Mouse (Mus musculus): Measurements from ENCODE around the gene Mfsd2a. TPM values are rescaled to one million over a fixed set of nuclear protein-coding genes. Genes with fewer than 3 reads are reported as not detected.
"Not testable (repeated sequence)": the region's sequence is repeated elsewhere in the genome, so short reads cannot be mapped to it uniquely, and the experiment has no call there.

Mfsd2a gene
- polyA plus RNA-seq, 1 experiment from 2014 or later: 11.4 TPM

DNA sequence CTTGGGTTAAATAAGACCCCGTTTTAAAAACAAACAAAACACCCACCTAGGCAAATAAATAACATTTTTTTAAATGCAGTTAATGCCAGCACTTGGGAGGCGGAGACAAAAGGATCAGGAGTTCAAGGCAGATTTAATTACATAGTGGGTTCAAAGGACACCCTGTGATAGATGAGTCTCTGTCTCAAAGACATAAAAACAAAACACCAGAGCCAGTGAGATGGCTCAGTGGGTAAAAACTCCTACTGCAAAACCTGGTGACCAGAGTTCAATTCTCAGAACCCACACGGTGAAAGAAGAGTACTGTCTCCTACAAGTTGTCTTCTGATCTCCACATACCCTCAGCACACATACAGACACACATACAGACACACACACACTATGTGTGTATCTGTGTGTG is 31.3 kb upstream of the Mfsd2a start:
- no peak for ATAC-seq (ENCODE audit: insufficient number of reproducible peaks, low FRiP score, low TSS enrichment, low read depth)
- Histone ChIP-seq H3K4me1 (peaks cover 13% of the 10 kb centered on the region), H3K9ac (no peak overlapping the region), H3K36me3 (no peaks in the 10 kb centered on the region), H3K4me2 (replicated peaks) (no peak overlapping the region), H3K9me3 (replicated peaks) (no peaks in the 10 kb centered on the region), H3K4me3 (replicated peaks) (no peak overlapping the region), H3K27me3 (no peaks in the 10 kb centered on the region), H3K27ac (replicated peaks) (no peak overlapping the region)
- 65% methylated on average over 3 of the region's 3 CpGs for WGBS

- H3K36me3 ChIP-seq: no peaks in the 10 kb centered on the region
- H3K9ac ChIP-seq: no peak overlapping the region
- H3K4me3 ChIP-seq (replicated peaks): no peak overlapping the region
- no peak for ATAC-seq (ENCODE audit: insufficient number of reproducible peaks, low FRiP score, low TSS enrichment, low read depth)
- 83% methylated on average over 1 of the region's 1 CpGs for WGBS
- no peaks in the 10 kb centered on the region for H3K27me3 ChIP-seq
- 0 out of 2 replicates have a peak, but pooled peaks cover 4% of the 10 kb centered on the region for H3K4me1 ChIP-seq
- H3K27ac ChIP-seq (replicated peaks): no peak overlapping the region
- no peaks in the 10 kb centered on the region for H3K9me3 ChIP-seq (replicated peaks)
- no peak overlapping the region for H3K4me2 ChIP-seq (replicated peaks)
These were observed 30.2 kb upstream of the Mfsd2a start for GRCm38 (mm10) chr4:122991177-122991576.

DNA sequence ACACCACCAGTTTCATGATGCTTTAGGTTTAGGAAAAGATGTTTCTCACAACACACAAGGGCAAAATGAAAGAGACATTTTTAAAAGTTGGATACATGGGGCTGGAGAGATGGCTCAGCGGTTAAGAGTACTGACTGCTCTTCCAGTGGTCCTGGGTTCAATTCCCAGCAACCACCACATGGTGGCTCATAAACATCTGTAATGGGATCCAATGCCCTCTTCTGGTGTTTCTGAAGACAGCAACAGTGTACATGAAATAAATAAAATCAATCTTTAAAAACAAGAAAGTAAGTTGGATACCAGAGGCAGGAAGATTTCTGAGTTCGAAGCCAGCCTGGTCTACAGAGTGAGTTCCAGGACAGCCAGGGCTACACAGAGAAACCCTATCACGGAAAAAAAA is 27.0 kb upstream of the Mfsd2a start:
- not testable (repeated sequence) for H3K27ac ChIP-seq (replicated peaks); H3K9me3 ChIP-seq (replicated peaks); H3K4me1 ChIP-seq; ATAC-seq (ENCODE audit: insufficient number of reproducible peaks, low FRiP score, low TSS enrichment, low read depth); H3K9ac ChIP-seq; H3K4me3 ChIP-seq (replicated peaks); H3K4me2 ChIP-seq (replicated peaks); H3K36me3 ChIP-seq
- H3K27me3 ChIP-seq: peaks cover 13% of the 10 kb centered on the region
- WGBS: 53% methylated on average over 3 of the region's 3 CpGs

DNA sequence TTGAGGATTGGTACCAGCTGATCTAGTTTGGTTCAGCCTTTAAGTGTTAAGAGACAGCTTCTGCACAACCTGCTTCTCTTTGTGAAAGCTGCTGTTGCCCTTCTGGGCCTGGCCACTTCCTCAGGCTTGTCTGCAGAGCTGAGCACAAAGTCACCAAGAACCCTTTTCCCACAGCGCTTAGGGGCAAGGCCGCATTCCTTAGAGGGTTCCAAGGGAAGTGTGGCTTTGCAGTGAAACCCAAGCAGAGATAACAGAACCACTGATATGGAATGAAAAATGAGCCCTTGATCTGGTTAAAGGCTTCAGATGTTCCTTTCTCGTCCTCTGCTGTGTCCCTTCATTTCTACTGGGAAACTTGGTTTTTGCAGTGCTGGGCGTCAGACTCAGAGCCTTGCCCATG is 26.4 kb upstream of the Mfsd2a start:
- no peak overlapping the region for H3K4me3 ChIP-seq (replicated peaks)
- H3K36me3 ChIP-seq: no peaks in the 10 kb centered on the region
- 78% methylated on average over 4 of the region's 4 CpGs for WGBS
- H3K27ac ChIP-seq (replicated peaks): no peak overlapping the region
- H3K27me3 ChIP-seq: peaks cover 14% of the 10 kb centered on the region
- peaks cover 6% of the 10 kb centered on the region; the same call in 1 of the 2 replicates for H3K4me1 ChIP-seq
- H3K4me2 ChIP-seq (replicated peaks): no peak overlapping the region
- no peak overlapping the region for H3K9ac ChIP-seq
- no peak for ATAC-seq (ENCODE audit: insufficient number of reproducible peaks, low FRiP score, low TSS enrichment, low read depth)
- no peaks in the 10 kb centered on the region for H3K9me3 ChIP-seq (replicated peaks)

DNA sequence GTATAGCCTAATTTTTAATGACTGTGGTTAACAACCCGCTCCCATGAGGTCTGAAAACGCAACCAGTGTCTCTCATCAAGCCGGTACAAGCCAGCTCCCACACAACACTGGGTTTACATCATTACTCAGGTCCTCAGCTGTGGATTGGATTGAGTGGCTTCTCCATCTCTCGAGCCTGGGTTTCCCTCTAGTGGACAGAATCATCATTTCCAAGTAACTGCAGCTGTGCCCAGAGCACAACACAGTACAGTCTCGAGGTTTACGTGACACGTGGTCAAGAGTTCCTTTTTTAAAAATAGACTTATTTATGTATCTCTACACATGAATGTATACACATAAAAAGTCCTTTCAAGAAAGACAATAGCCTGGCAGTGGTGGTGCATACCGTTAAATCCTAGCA is 24.1 kb upstream of the Mfsd2a start:
- no peak overlapping the region for H3K4me3 ChIP-seq (replicated peaks)
- peaks cover 10% of the 10 kb centered on the region; the same call in 1 of the 2 replicates for H3K4me1 ChIP-seq
- H3K36me3 ChIP-seq: no peaks in the 10 kb centered on the region
- peaks cover 19% of the 10 kb centered on the region for H3K27me3 ChIP-seq
- WGBS: 29% methylated on average over 8 of the region's 8 CpGs
- H3K4me2 ChIP-seq (replicated peaks): no peak overlapping the region
- no peak overlapping the region for H3K27ac ChIP-seq (replicated peaks)
- no peak overlapping the region for H3K9ac ChIP-seq
- ATAC-seq (ENCODE audit: insufficient number of reproducible peaks, low FRiP score, low TSS enrichment, low read depth): peak; percentile 87; the same call in 1 of the 2 replicates
- no peaks in the 10 kb centered on the region for H3K9me3 ChIP-seq (replicated peaks)

GRCm38 (mm10) chr4:122983486-122984261 is 22.7 kb upstream of the Mfsd2a start:
- no peaks in the 10 kb centered on the region for H3K36me3 ChIP-seq
- WGBS: 17% methylated on average over 17 of the region's 17 CpGs
- no peaks in the 10 kb centered on the region for H3K9me3 ChIP-seq (replicated peaks)

GRCm38 (mm10) chr4:122982537-122982936 is 21.5 kb upstream of the Mfsd2a start:
- no peak for ATAC-seq (ENCODE audit: insufficient number of reproducible peaks, low FRiP score, low TSS enrichment, low read depth)
- peaks cover 10% of the 10 kb centered on the region; the same call in 1 of the 2 replicates for H3K4me1 ChIP-seq
- H3K27ac ChIP-seq (replicated peaks): no peak overlapping the region
- 67% methylated on average over 3 of the region's 3 CpGs for WGBS
- no peak overlapping the region for H3K4me2 ChIP-seq (replicated peaks)
- no peak overlapping the region for H3K4me3 ChIP-seq (replicated peaks)
- H3K27me3 ChIP-seq: peaks cover 19% of the 10 kb centered on the region
- H3K9ac ChIP-seq: no peak overlapping the region
- H3K36me3 ChIP-seq: no peaks in the 10 kb centered on the region
- no peaks in the 10 kb centered on the region for H3K9me3 ChIP-seq (replicated peaks)

More at GRCm38 (mm10) chr4:122983486-122984261, 22.7 kb upstream of the Mfsd2a start:
- no peak for ATAC-seq (ENCODE audit: insufficient number of reproducible peaks, low FRiP score, low TSS enrichment, low read depth)
- H3K27me3 ChIP-seq: peaks cover 19% of the 10 kb centered on the region
- H3K9ac ChIP-seq: no peak overlapping the region
- H3K4me3 ChIP-seq (replicated peaks): peak overlapping the region; percentile 1; the same call in 1 of the 2 replicates
- H3K4me2 ChIP-seq (replicated peaks): peak overlapping the region; percentile 33
- H3K27ac ChIP-seq (replicated peaks): no peak overlapping the region
- H3K4me1 ChIP-seq: peaks cover 10% of the 10 kb centered on the region; the same call in 1 of the 2 replicates

GRCm38 (mm10) chr4:122981930-122982329 is 20.9 kb upstream of the Mfsd2a start:
- H3K4me3 ChIP-seq (replicated peaks): no peak overlapping the region
- no peaks in the 10 kb centered on the region for H3K36me3 ChIP-seq
- WGBS: 55% methylated on average over 3 of the region's 3 CpGs
- ATAC-seq (ENCODE audit: insufficient number of reproducible peaks, low FRiP score, low TSS enrichment, low read depth): no peak
- H3K27me3 ChIP-seq: peaks cover 19% of the 10 kb centered on the region
- H3K27ac ChIP-seq (replicated peaks): peak overlapping the region; percentile 25; the same call in 1 of the 2 replicates
- H3K9ac ChIP-seq: no peak overlapping the region
- peaks cover 10% of the 10 kb centered on the region; the same call in 1 of the 2 replicates for H3K4me1 ChIP-seq
- no peak overlapping the region for H3K4me2 ChIP-seq (replicated peaks)
- no peaks in the 10 kb centered on the region for H3K9me3 ChIP-seq (replicated peaks)

- WGBS: 81% methylated on average over 7 of the region's 7 CpGs
- H3K27me3 ChIP-seq: peaks cover 19% of the 10 kb centered on the region
- peaks cover 10% of the 10 kb centered on the region; the same call in 1 of the 2 replicates for H3K4me1 ChIP-seq
- no peak overlapping the region for H3K9ac ChIP-seq
- H3K4me2 ChIP-seq (replicated peaks): no peak overlapping the region
- no peaks in the 10 kb centered on the region for H3K9me3 ChIP-seq (replicated peaks)
- ATAC-seq (ENCODE audit: insufficient number of reproducible peaks, low FRiP score, low TSS enrichment, low read depth): no peak
- peak overlapping the region; percentile 25; the same call in 1 of the 2 replicates for H3K27ac ChIP-seq (replicated peaks)
- H3K4me3 ChIP-seq (replicated peaks): no peak overlapping the region
- no peaks in the 10 kb centered on the region for H3K36me3 ChIP-seq
These were observed 20.2 kb upstream of the Mfsd2a start for GRCm38 (mm10) chr4:122981238-122981637.

DNA sequence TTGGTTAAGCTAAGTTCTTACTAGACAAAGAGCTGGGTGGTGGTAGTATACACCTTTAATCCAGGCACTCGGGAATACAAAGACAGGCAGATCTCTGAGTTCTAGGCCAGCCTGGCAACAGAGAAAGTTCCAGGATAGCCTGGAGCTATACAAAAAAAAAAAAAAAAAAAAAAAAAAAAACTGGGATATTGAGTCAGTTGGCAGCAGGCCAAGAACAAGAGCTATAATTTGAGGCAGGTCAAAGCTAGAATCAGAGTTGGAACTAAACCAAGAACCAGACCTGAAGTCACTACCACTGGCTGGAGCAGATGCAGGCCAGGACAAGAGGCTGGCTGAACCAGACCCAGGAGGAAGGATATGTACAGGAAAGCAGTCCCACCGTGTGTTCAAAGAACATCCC is 19.7 kb upstream of the Mfsd2a start:
- H3K9ac ChIP-seq: no peak overlapping the region
- no peak overlapping the region for H3K4me3 ChIP-seq (replicated peaks)
- 43% methylated on average over 2 of the region's 2 CpGs for WGBS
- H3K4me2 ChIP-seq (replicated peaks): no peak overlapping the region
- H3K4me1 ChIP-seq: peaks cover 10% of the 10 kb centered on the region; the same call in 1 of the 2 replicates
- H3K27me3 ChIP-seq: peaks cover 19% of the 10 kb centered on the region
- no peak for ATAC-seq (ENCODE audit: insufficient number of reproducible peaks, low FRiP score, low TSS enrichment, low read depth)
- H3K27ac ChIP-seq (replicated peaks): 0 out of 2 replicates have a peak overlapping the region, but pooled peaks have one; percentile 25
- no peaks in the 10 kb centered on the region for H3K36me3 ChIP-seq
- H3K9me3 ChIP-seq (replicated peaks): no peaks in the 10 kb centered on the region

DNA sequence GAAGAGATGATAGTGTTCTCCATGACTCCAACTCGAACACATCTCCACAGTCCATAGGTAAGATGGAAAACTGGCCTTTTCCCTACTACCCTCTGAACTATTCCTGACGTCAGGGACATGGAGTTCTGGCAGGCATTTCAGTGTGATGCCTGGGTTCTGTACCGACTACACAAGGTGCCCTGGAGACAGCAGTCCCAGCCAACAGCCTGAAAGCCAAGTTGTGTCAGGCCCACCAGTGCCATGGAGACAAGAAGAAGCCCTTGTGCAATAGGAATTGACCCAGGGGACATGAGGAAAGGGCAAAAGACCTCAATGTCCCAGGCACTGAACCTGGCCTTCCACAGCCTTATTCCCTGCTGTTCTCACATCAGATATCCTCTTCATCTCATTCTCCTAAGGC is 18.8 kb upstream of the Mfsd2a start:
- H3K9me3 ChIP-seq (replicated peaks): no peaks in the 10 kb centered on the region
- H3K9ac ChIP-seq: no peak overlapping the region
- no peak overlapping the region for H3K4me3 ChIP-seq (replicated peaks)
- peaks cover 10% of the 10 kb centered on the region; the same call in 1 of the 2 replicates for H3K4me1 ChIP-seq
- H3K36me3 ChIP-seq: no peaks in the 10 kb centered on the region
- no peak overlapping the region for H3K4me2 ChIP-seq (replicated peaks)
- 66% methylated on average over 3 of the region's 3 CpGs for WGBS
- H3K27ac ChIP-seq (replicated peaks): no peak overlapping the region
- ATAC-seq (ENCODE audit: insufficient number of reproducible peaks, low FRiP score, low TSS enrichment, low read depth): no peak
- H3K27me3 ChIP-seq: peaks cover 19% of the 10 kb centered on the region

Measured in embryonic facial prominence, embryonic 15.5 days (tissue).